Mouse (Mus musculus) lung, embryonic 16.5 days (tissue): ENCODE measurements around the gene Ppp3r1. TPM values are rescaled to one million over a fixed set of nuclear protein-coding genes. Genes with fewer than 3 reads are reported as not detected.
"Not testable (repeated sequence)": the region's sequence is repeated elsewhere in the genome, so short reads cannot be mapped to it uniquely, and the experiment has no call there.

Experiments used
- ATAC-seq: fragments of 200-750 bp; cut with Nextera tagmentation; 2 replicates; pipeline ENCODE4 v1.8.0; 2017; ENCODE audit warnings: low read depth, mild to moderate bottlenecking, moderate library complexity
- H3K27ac ChIP-seq: fragments of 300-500 bp; sonication (generic); 2 replicates; pipeline ENCODE4 v1.5.1; 2014; ENCODE audit warnings: mild to moderate bottlenecking, control low read depth, low read length
- H3K27me3 ChIP-seq: fragments of 300-500 bp; sonication (generic); 2 replicates; pipeline ENCODE4 v1.6.1; 2014; ENCODE audit warnings: low read depth, low read length, mixed read lengths; ENCODE audit not compliant: control insufficient read depth, insufficient read depth
- H3K36me3 ChIP-seq: fragments of 300-500 bp; sonication (generic); 2 replicates; pipeline ENCODE4 v1.6.1; 2014; ENCODE audit warnings: low read length; ENCODE audit not compliant: control insufficient read depth, insufficient read depth
- H3K4me1 ChIP-seq: fragments of 300-500 bp; sonication (generic); replicated peaks from 2 replicates; pipeline ENCODE4 v1.6.1; 2014; ENCODE audit warnings: low read length, mixed read lengths; ENCODE audit not compliant: control insufficient read depth, insufficient read depth
- H3K4me2 ChIP-seq: fragments of 300-500 bp; sonication (generic); 2 replicates; pipeline ENCODE4 v1.6.1; 2014; ENCODE audit warnings: low read depth, low read length, control low read depth
- H3K4me3 ChIP-seq: fragments of 300-500 bp; sonication (generic); 2 replicates; pipeline ENCODE4 v1.5.1; 2014; ENCODE audit warnings: mild to moderate bottlenecking, low read length, control low read depth
- H3K9ac ChIP-seq: fragments of 300-500 bp; sonication (generic); 2 replicates; pipeline ENCODE4 v1.6.1; 2014; ENCODE audit warnings: low read length, control low read depth
- H3K9me3 ChIP-seq: fragments of 300-500 bp; sonication (generic); 2 replicates; pipeline ENCODE4 v1.6.1; 2016; ENCODE audit warnings: low read length; ENCODE audit not compliant: control insufficient read depth
- WGBS: fragments of 180-500 bp; shearing (Covaris S2); extraction: QIAGEN DNeasy Blood & Tissue Kit; methylation state at CpG from one replicate; pipeline ENCODE4 v1.1.7; 2014; 5-methylcytosine and 5-hydroxymethylcytosine counted together
- polyA plus RNA-seq: library from polyadenylated mRNA; unstranded; fragments of >200 nt; fragmentation: Nextera tagmentation; extraction: Ambion mirVana; gene quantifications from 2 replicates; pipeline ENCODE4 v1.2.1, GENCODE M21; 2015

Gene Ppp3r1
- polyA plus RNA-seq, 1 experiment from 2014 or later: 89.4 TPM

DNA sequence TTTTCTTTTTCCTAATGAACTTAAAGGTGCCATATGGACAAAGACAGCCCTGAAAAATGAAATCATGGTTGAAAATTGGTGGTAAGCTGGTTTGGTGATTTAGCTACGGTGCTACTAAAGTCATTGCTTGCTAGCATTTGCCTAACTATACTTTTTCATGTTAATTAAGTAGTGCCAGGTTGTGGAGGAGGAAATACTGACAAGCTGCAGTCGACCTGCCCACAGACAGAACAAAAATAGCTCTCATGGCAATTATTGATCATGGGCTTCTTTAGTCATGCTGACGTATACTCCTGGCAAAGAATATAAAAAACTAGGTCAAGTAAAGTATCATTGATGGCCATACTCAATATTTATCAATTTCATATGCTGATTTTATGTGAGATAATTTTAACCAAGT lies 56.4 kb downstream of the Ppp3r1 start:
- H3K4me1 ChIP-seq: peaks cover 7% of the 10 kb centered on the region
- H3K27me3 ChIP-seq: no peaks in the 10 kb centered on the region
- WGBS: 84% methylated on average over 3 of the region's 3 CpGs
- no peak overlapping the region for H3K4me2 ChIP-seq
- H3K36me3 ChIP-seq: no peaks in the 10 kb centered on the region
- H3K27ac ChIP-seq: no peak overlapping the region
- no peaks in the 10 kb centered on the region for H3K9me3 ChIP-seq
- no peak overlapping the region for H3K9ac ChIP-seq
- ATAC-seq: no peak
- no peak overlapping the region for H3K4me3 ChIP-seq

GRCm38 (mm10) chr11:17221126-17221525 lies 62.1 kb downstream of the Ppp3r1 start:
- no peaks in the 10 kb centered on the region; the same call in 1 of the 2 replicates for H3K36me3 ChIP-seq
- H3K4me1 ChIP-seq: no peaks in the 10 kb centered on the region
- H3K4me2 ChIP-seq: no peak overlapping the region
- H3K9me3 ChIP-seq: no peaks in the 10 kb centered on the region
- ATAC-seq: no peak
- no peak overlapping the region for H3K9ac ChIP-seq
- 90% methylated on average over 8 of the region's 8 CpGs for WGBS
- no peak overlapping the region for H3K27ac ChIP-seq
- no peaks in the 10 kb centered on the region for H3K27me3 ChIP-seq
- no peak overlapping the region for H3K4me3 ChIP-seq

DNA sequence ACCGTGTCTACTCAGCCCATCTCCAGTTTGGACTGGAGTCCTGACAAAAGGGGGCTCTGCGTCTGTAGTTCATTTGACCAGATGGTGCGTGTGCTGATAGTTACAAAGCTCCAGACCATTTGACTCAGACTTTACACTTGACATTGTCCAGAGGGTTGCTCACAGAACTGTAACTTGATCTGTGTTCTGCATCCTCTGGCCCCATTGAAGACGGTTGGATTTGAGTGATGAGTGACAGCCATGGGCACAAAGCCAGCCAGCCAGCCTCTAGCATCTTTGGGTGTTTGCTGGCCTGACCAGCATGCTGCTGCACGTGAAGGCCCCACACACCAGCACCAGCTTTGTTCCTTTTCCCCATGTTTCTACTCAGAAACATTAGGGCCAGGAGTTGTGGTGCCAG lies 73.7 kb downstream of the Ppp3r1 start:
- no peak overlapping the region for H3K4me2 ChIP-seq
- WGBS: 64% methylated on average over 5 of the region's 5 CpGs

GRCm38 (mm10) chr11:17236449-17237037 lies 77.5 kb downstream of the Ppp3r1 start:
- 68% methylated on average over 5 of the region's 5 CpGs for WGBS
- no peak overlapping the region for H3K9ac ChIP-seq
- no peak for ATAC-seq
- no peaks in the 10 kb centered on the region for H3K9me3 ChIP-seq
- H3K27me3 ChIP-seq: no peaks in the 10 kb centered on the region
- H3K27ac ChIP-seq: no peak overlapping the region
- no peak overlapping the region for H3K4me2 ChIP-seq
- H3K4me3 ChIP-seq: no peak overlapping the region
- peaks cover 12% of the 10 kb centered on the region for H3K36me3 ChIP-seq
- no peaks in the 10 kb centered on the region for H3K4me1 ChIP-seq

More for the DNA sequence above, 73.7 kb downstream of the Ppp3r1 start:
- H3K36me3 ChIP-seq: peaks cover 15% of the 10 kb centered on the region
- H3K9me3 ChIP-seq: no peaks in the 10 kb centered on the region
- H3K4me3 ChIP-seq: no peak overlapping the region
- no peak for ATAC-seq
- no peak overlapping the region for H3K27ac ChIP-seq
- H3K27me3 ChIP-seq: no peaks in the 10 kb centered on the region
- no peak overlapping the region for H3K9ac ChIP-seq
- H3K4me1 ChIP-seq: no peaks in the 10 kb centered on the region

- not testable (repeated sequence) for H3K4me1 ChIP-seq, H3K36me3 ChIP-seq, H3K9ac ChIP-seq, H3K9me3 ChIP-seq, ATAC-seq, H3K4me2 ChIP-seq, H3K27me3 ChIP-seq, H3K4me3 ChIP-seq, H3K27ac ChIP-seq
- 80% methylated on average over 5 of the region's 5 CpGs for WGBS
Observed at GRCm38 (mm10) chr11:17238598-17238997, 79.5 kb downstream of the Ppp3r1 start.

- H3K4me1 ChIP-seq: no peaks in the 10 kb centered on the region
- no peaks in the 10 kb centered on the region for H3K36me3 ChIP-seq
- H3K4me2 ChIP-seq: no peak overlapping the region
- H3K4me3 ChIP-seq: no peak overlapping the region
- H3K27me3 ChIP-seq: no peaks in the 10 kb centered on the region
- no peak overlapping the region for H3K27ac ChIP-seq
- no peak overlapping the region for H3K9ac ChIP-seq
- no peak for ATAC-seq
- no peaks in the 10 kb centered on the region for H3K9me3 ChIP-seq
Observed at GRCm38 (mm10) chr11:17248715-17249114, 89.7 kb downstream of the Ppp3r1 start.

Other genes starting within 250 kb of the Ppp3r1 start
- 1.4 TPM in 2 replicates for gene Fbxo48, start 207.9 kb upstream of the Ppp3r1 start, polyA plus RNA-seq
- gene Cnrip1, start 107.7 kb upstream of the Ppp3r1 start, polyA plus RNA-seq: 34.1 and 35.0 TPM in 2 replicates
- gene Plek, start 106.9 kb upstream of the Ppp3r1 start, polyA plus RNA-seq: 5.0 and 5.2 TPM in 2 replicates
- gene Wdr92, start 22.8 kb downstream of the Ppp3r1 start, polyA plus RNA-seq: 27.0 and 28.6 TPM in 2 replicates
- gene Pno1, start 52.3 kb downstream of the Ppp3r1 start, polyA plus RNA-seq: 48.7 and 53.0 TPM in 2 replicates
- gene C1d, start 98.3 kb downstream of the Ppp3r1 start, polyA plus RNA-seq: 88.2 and 89.1 TPM in 2 replicates